Mouse (Mus musculus) lung, postnatal 0 days (tissue): Measurements from ENCODE around the gene Vac14. TPM values are rescaled to one million over a fixed set of nuclear protein-coding genes. Genes with fewer than 3 reads are reported as not detected.

ENCODE experiments used
- ATAC-seq: fragments of 200-750 bp; cut with Nextera tagmentation; 2 replicates; pipeline ENCODE4 v1.8.0; 2017; ENCODE audit warnings: moderate library complexity
- DNase-seq: peaks from one replicate; pipeline ENCODE4 v3.0.0-alpha.2; 2016; ENCODE audit warnings: low spot score
- H3K27ac ChIP-seq: fragments of 300-500 bp; sonication (generic); 2 replicates; pipeline ENCODE4 v1.5.1; 2014; ENCODE audit warnings: antibody characterized with exemption, mild to moderate bottlenecking, low read length, mixed read lengths
- H3K27me3 ChIP-seq: fragments of 300-500 bp; sonication (generic); replicated peaks from 2 replicates; pipeline ENCODE4 v1.6.1; 2014; ENCODE audit warnings: low read length, mixed read lengths; ENCODE audit not compliant: insufficient read depth
- H3K36me3 ChIP-seq: fragments of 300-500 bp; sonication (generic); 2 replicates; pipeline ENCODE4 v1.6.1; 2014; ENCODE audit warnings: low read length, mixed read lengths; ENCODE audit not compliant: insufficient read depth
- H3K4me1 ChIP-seq: fragments of 300-500 bp; sonication (generic); 2 replicates; pipeline ENCODE4 v1.6.1; 2014; ENCODE audit warnings: antibody characterized with exemption, low read depth, low read length, mixed read lengths; ENCODE audit not compliant: insufficient read depth
- H3K4me2 ChIP-seq: fragments of 300-500 bp; sonication (generic); replicated peaks from 2 replicates; pipeline ENCODE4 v1.6.1; 2014; ENCODE audit warnings: low read depth, mild to moderate bottlenecking, low read length, moderate library complexity, mixed read lengths
- H3K4me3 ChIP-seq: fragments of 300-500 bp; sonication (generic); 2 replicates; pipeline ENCODE4 v1.5.1; 2014; ENCODE audit warnings: low read depth, low read length
- H3K9ac ChIP-seq: fragments of 300-500 bp; sonication (generic); replicated peaks from 2 replicates; pipeline ENCODE4 v1.6.1; 2014; ENCODE audit warnings: low read depth, mild to moderate bottlenecking
- H3K9me3 ChIP-seq: fragments of 300-500 bp; sonication (generic); 2 replicates; pipeline ENCODE4 v1.6.1; 2016; ENCODE audit warnings: low read length, mixed read lengths
- CTCF ChIP-seq: IDR thresholded peaks from 2 replicates; pipeline ENCODE4 v1.5.1; 2016; ENCODE audit warnings: antibody characterized with exemption, mild to moderate bottlenecking
- EP300 ChIP-seq: IDR thresholded peaks from 2 replicates; pipeline ENCODE4 v1.6.1; 2016; ENCODE audit warnings: antibody characterized with exemption, mild to moderate bottlenecking, control low read depth
- WGBS: fragments of 180-500 bp; shearing (Covaris S2); extraction: QIAGEN DNeasy Blood & Tissue Kit; methylation state at CpG from one replicate; pipeline ENCODE4 v1.1.7; 2014; 5-methylcytosine and 5-hydroxymethylcytosine counted together
- polyA plus RNA-seq: library from polyadenylated mRNA; unstranded; fragments of >200 nt; fragmentation: Nextera tagmentation; extraction: Ambion mirVana; gene quantifications from 2 replicates; pipeline ENCODE4 v1.2.1, GENCODE M21; 2015

The Vac14 gene
- polyA plus RNA-seq, 1 experiment from 2014 or later = 11.1 TPM

DNA sequence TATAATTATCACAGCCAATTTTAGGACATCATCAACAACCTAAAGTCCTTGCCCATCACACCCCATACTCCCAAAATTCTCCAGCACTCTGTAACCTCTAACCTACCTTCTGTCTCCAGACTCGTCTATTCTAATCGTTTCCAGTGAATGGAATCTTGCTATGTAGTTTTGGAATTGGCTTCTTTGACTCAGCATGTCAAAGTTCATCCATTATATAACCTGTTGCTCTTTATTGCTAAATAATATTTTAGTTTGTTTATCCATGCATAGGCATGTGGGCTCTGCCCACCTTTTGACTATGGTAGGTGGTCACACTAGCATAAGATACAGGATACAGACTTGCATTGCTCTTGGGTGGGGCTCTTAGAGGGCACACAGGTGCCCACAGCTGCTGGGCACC, 26.5 kb downstream of the Vac14 start:
- WGBS = 81% methylated on average over 2 of the region's 2 CpGs
- Histone ChIP-seq H3K9ac (no peak overlapping the region), H3K27me3 (no peaks in the 10 kb centered on the region), H3K27ac (no peak overlapping the region), H3K4me3 (no peak overlapping the region), H3K4me1 (no peaks in the 10 kb centered on the region), H3K9me3 (no peaks in the 10 kb centered on the region), H3K36me3 (0 out of 2 replicates have a peak, but pooled peaks cover 11% of the 10 kb centered on the region), H3K4me2 (no peak overlapping the region)
- no peak for DNase-seq
- TF ChIP-seq CTCF (no peak), EP300 (no peak)
- no peak for ATAC-seq

DNA sequence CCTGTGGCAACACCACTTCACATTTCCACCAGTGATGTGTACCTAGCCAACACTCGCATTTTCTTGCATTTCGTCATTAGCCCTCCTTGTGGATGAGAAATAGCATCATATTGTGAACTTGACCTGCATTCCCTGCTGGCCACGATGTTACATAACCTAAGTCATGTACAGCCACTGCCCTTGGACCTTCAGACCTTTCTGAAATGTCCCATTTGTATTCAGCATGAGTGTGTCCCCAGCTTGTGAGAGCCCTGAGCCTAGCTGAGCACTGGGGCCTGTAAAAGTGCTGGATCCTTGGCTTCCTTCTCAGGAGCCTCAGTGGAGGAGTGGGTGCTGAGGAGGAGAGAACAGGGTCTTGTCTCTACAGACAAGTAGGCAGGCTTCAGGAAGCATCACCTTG, 27.0 kb downstream of the Vac14 start:
- H3K9ac ChIP-seq = no peak overlapping the region
- no peak overlapping the region for H3K4me2 ChIP-seq
- DNase-seq (no peak), ATAC-seq (no peak)
- H3K27ac ChIP-seq = no peak overlapping the region
- WGBS = 82% methylated on average over 3 of the region's 3 CpGs
- no peaks in the 10 kb centered on the region for H3K27me3 ChIP-seq
- H3K4me3 ChIP-seq = no peak overlapping the region
- H3K9me3 ChIP-seq = no peaks in the 10 kb centered on the region
- 0 out of 2 replicates have a peak, but pooled peaks cover 11% of the 10 kb centered on the region for H3K36me3 ChIP-seq
- TF ChIP-seq CTCF = no peak
- TF ChIP-seq EP300 = no peak
- no peaks in the 10 kb centered on the region for H3K4me1 ChIP-seq

DNA sequence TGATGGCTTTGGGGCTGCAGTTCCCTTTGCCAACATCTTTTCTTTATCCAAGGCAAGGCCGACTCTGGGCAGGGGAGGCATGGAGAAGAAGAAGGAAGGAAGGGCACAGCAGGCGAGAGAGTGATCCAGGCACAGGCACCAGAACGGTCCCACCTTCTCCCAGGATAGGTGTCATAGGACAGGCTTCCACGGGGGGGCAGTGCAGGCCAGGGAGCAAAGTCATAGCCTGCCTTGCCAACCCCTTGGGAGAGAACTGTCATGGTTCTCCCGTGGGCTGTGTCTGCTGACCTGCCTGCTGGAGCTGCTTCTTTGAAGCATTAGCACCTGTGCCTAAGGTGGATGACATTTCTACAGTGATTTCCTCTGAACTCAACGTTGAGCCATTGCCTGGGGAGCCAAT, 27.7 kb downstream of the Vac14 start:
- Histone ChIP-seq H3K36me3 (0 out of 2 replicates have a peak, but pooled peaks cover 11% of the 10 kb centered on the region), H3K9me3 (no peaks in the 10 kb centered on the region), H3K27ac (no peak overlapping the region), H3K4me3 (no peak overlapping the region), H3K9ac (no peak overlapping the region), H3K27me3 (no peaks in the 10 kb centered on the region), H3K4me1 (no peaks in the 10 kb centered on the region), H3K4me2 (no peak overlapping the region)
- peak; percentile 81 for DNase-seq
- TF ChIP-seq EP300 (no peak), CTCF (peak; percentile 96)
- ATAC-seq = peak; percentile 58
- WGBS = 29% methylated on average over 6 of the region's 6 CpGs

DNA sequence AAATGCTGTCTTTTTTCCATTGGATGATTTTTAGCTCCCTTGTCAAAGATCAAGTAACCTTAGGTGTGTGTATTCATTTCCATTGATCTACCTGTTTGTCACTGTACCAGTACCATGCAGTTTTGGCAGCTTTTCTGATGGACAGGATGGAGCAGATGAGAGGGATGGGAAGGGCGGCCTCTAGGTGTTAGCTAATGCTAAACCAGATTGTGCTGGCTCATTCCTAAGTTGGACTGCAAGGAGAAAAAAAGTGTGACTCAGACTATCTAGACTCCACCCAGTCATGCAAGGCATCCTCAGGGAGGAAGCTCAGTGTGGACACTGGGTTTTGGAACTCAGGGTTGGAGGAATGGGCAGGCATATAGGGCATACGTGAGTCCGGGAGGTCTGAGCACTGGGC, 30.2 kb downstream of the Vac14 start:
- WGBS = 83% methylated on average over 3 of the region's 3 CpGs
- Histone ChIP-seq H3K9me3 (no peaks in the 10 kb centered on the region), H3K27me3 (no peaks in the 10 kb centered on the region), H3K27ac (no peak overlapping the region), H3K9ac (no peak overlapping the region), H3K36me3 (0 out of 2 replicates have a peak, but pooled peaks cover 11% of the 10 kb centered on the region), H3K4me3 (no peak overlapping the region), H3K4me2 (no peak overlapping the region), H3K4me1 (no peaks in the 10 kb centered on the region)
- DNase-seq (no peak), ATAC-seq (no peak)
- TF ChIP-seq EP300 = no peak
- no peak for TF ChIP-seq CTCF

DNA sequence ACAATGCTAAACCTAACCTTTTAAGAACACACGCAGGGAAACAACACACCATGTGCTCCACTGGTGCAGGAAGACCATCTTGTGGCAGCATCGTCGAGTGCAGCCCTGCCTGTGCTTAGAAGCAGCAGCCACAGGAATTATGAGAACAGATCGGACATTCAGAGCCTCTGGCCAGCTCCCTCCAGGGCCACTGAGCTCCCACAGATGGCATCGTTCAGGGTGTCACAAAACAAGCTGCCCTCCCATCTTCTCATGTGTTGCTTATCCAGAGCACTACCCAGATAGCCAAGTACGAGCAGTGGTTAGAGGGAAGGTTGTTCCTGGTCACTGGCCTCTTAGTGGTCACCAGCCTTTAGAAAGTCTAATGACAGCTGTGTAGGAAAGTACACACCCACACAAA, 30.9 kb downstream of the Vac14 start:
- Histone ChIP-seq H3K4me2 (no peak overlapping the region), H3K36me3 (0 out of 2 replicates have a peak, but pooled peaks cover 11% of the 10 kb centered on the region), H3K4me3 (no peak overlapping the region), H3K27ac (no peak overlapping the region), H3K9ac (no peak overlapping the region), H3K9me3 (no peaks in the 10 kb centered on the region), H3K4me1 (no peaks in the 10 kb centered on the region), H3K27me3 (no peaks in the 10 kb centered on the region)
- no peak for DNase-seq
- ATAC-seq = no peak
- TF ChIP-seq CTCF = no peak
- TF ChIP-seq EP300 = no peak
- 92% methylated on average over 6 of the region's 6 CpGs for WGBS

DNA sequence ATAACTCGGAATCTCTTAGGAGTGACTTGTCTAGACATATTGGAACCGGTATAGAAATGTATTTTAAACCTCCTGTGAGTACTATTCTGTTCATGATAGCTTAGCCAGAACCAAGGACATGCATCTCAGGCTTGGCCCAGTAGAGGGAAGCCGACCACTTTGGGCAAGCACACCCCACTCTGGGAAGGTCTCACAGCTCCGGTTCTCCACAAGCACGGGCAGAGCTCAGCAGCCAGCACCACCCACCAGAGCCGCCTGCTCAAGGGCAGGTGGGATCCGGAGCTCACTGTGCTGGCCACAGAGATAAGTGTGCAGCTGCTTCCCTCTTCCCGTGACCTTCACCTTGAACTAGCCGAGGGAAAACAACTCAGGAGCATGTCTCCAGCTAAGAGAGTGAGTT, 32.5 kb downstream of the Vac14 start:
- no peak overlapping the region for H3K4me3 ChIP-seq
- H3K4me1 ChIP-seq = no peaks in the 10 kb centered on the region
- H3K27me3 ChIP-seq = no peaks in the 10 kb centered on the region
- ATAC-seq (peak; percentile 25; the same call in 1 of the 2 replicates), DNase-seq (no peak)
- H3K27ac ChIP-seq = no peak overlapping the region
- no peaks in the 10 kb centered on the region for H3K9me3 ChIP-seq
- no peak overlapping the region for H3K9ac ChIP-seq
- no peak overlapping the region for H3K4me2 ChIP-seq
- TF ChIP-seq CTCF = peak; percentile 51
- TF ChIP-seq EP300 = no peak
- 71% methylated on average over 9 of the region's 9 CpGs for WGBS
- H3K36me3 ChIP-seq = 0 out of 2 replicates have a peak, but pooled peaks cover 11% of the 10 kb centered on the region

DNA sequence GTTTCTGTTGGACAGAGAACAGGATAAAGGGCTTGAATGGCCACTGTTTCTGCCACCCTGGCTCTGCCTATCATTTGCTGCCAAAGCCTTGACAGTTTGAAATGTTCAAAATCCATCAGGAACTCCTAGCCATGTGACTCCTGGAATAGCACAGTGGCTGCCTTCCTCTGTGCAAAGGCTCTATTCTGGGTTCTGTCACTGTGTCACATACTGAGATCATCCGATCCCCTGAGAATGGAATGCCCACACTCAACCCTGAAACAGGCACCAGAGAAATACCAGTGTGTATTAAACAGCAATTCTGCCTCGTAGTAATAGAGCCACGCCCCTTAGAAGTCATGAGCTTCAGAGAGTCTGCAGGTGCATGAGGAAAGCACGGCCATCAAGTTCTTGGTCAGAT, 33.5 kb downstream of the Vac14 start:
- Histone ChIP-seq H3K4me2 (no peak overlapping the region), H3K4me3 (no peak overlapping the region), H3K27ac (no peak overlapping the region), H3K9me3 (no peaks in the 10 kb centered on the region), H3K27me3 (no peaks in the 10 kb centered on the region), H3K36me3 (0 out of 2 replicates have a peak, but pooled peaks cover 11% of the 10 kb centered on the region), H3K4me1 (no peaks in the 10 kb centered on the region), H3K9ac (no peak overlapping the region)
- no peak for DNase-seq
- no peak for ATAC-seq
- WGBS = 73% methylated on average over 4 of the region's 4 CpGs
- TF ChIP-seq EP300 (no peak), CTCF (no peak)
